Mouse (Mus musculus) heart, postnatal 0 days (tissue): ENCODE data around the gene Slc13a5. TPM values are rescaled to one million over a fixed set of nuclear protein-coding genes. Genes with fewer than 3 reads are reported as not detected.

Experiments
- ATAC-seq: fragments of 200-750 bp; cut with Nextera tagmentation; 2 replicates; pipeline ENCODE4 v1.8.0; 2017; ENCODE audit warnings: low read depth, moderate number of reproducible peaks, moderate library complexity; ENCODE audit not compliant: insufficient read depth
- DNase-seq: peaks from one replicate; pipeline ENCODE4 v3.0.0-alpha.2; 2016; ENCODE audit warnings: low spot score
- H3K27ac ChIP-seq: fragments of 300-500 bp; sonication (generic); 2 replicates; pipeline ENCODE4 v1.5.1; 2014; ENCODE audit warnings: low read depth, mild to moderate bottlenecking
- H3K27me3 ChIP-seq: fragments of 300-500 bp; sonication (generic); 2 replicates; pipeline ENCODE4 v1.6.1; 2014; ENCODE audit warnings: low read length, mixed read lengths; ENCODE audit not compliant: control insufficient read depth, insufficient read depth
- H3K36me3 ChIP-seq: fragments of 300-500 bp; sonication (generic); replicated peaks from 2 replicates; pipeline ENCODE4 v1.6.1; 2014; ENCODE audit warnings: low read length, mixed read lengths; ENCODE audit not compliant: control insufficient read depth, insufficient read depth
- H3K4me1 ChIP-seq: fragments of 300-500 bp; sonication (generic); 2 replicates; pipeline ENCODE4 v1.6.1; 2014; ENCODE audit warnings: antibody characterized with exemption; ENCODE audit not compliant: control insufficient read depth, insufficient read depth
- H3K4me2 ChIP-seq: fragments of 300-500 bp; sonication (generic); 2 replicates; pipeline ENCODE4 v1.6.1; 2014; ENCODE audit warnings: low read depth, mild to moderate bottlenecking, low read length, moderate library complexity
- H3K4me3 ChIP-seq: fragments of 300-500 bp; sonication (generic); 2 replicates; pipeline ENCODE4 v1.5.1; 2014; ENCODE audit warnings: low read depth, low read length
- H3K9ac ChIP-seq: fragments of 300-500 bp; sonication (generic); replicated peaks from 2 replicates; pipeline ENCODE4 v1.6.1; 2014; ENCODE audit warnings: low read depth, low read length, mixed read lengths
- H3K9me3 ChIP-seq: fragments of 300-500 bp; sonication (generic); replicated peaks from 2 replicates; pipeline ENCODE4 v1.6.1; 2016; ENCODE audit warnings: low read length; ENCODE audit not compliant: control insufficient read depth
- CTCF ChIP-seq: IDR thresholded peaks from 2 replicates; pipeline ENCODE4 v1.5.1; 2016; ENCODE audit warnings: antibody characterized with exemption, control low read depth, low read depth
- EP300 ChIP-seq: IDR thresholded peaks from 2 replicates; pipeline ENCODE4 v1.6.1; 2016; ENCODE audit warnings: antibody characterized with exemption, low read depth
- WGBS: fragments of 180-500 bp; shearing (Covaris S2); extraction: QIAGEN DNeasy Blood & Tissue Kit; methylation state at CpG from one replicate; pipeline ENCODE4 v1.1.7; 2014; 5-methylcytosine and 5-hydroxymethylcytosine counted together
- polyA plus RNA-seq: library from polyadenylated mRNA; unstranded; fragments of >200 nt; fragmentation: Nextera tagmentation; extraction: Ambion mirVana; gene quantifications from 2 replicates; pipeline ENCODE4 v1.2.1, GENCODE M21; 2015
- total RNA-seq: library from RNA; depleted of rRNA; stranded (reverse); fragments of >200 nt; gene quantifications from 2 replicates; pipeline ENCODE4 v1.2.3, GENCODE M21; 2014; ENCODE audit warnings: low replicate concordance

Gene Slc13a5
- total and polyA plus RNA-seq, 2 experiments from 2014 or later = not detected

GRCm38 (mm10) chr11:72232068-72232467, 35.0 kb downstream of the Slc13a5 start:
- Histone ChIP-seq H3K36me3 (no peaks in the 10 kb centered on the region), H3K9me3 (no peaks in the 10 kb centered on the region), H3K27ac (no peak overlapping the region), H3K27me3 (no peaks in the 10 kb centered on the region), H3K4me1 (no peaks in the 10 kb centered on the region), H3K4me3 (no peak overlapping the region), H3K9ac (no peak overlapping the region), H3K4me2 (no peak overlapping the region)
- no peak for DNase-seq
- TF ChIP-seq CTCF = no peak
- TF ChIP-seq EP300 = no peak
- 78% methylated on average over 7 of the region's 7 CpGs for WGBS
- no peak for ATAC-seq

- no peak for ATAC-seq
- H3K27me3 ChIP-seq = no peaks in the 10 kb centered on the region
Measured at GRCm38 (mm10) chr11:72228513-72228912, 38.5 kb downstream of the Slc13a5 start.

GRCm38 (mm10) chr11:72226901-72227300, 40.1 kb downstream of the Slc13a5 start:
- Histone ChIP-seq H3K4me1 (no peaks in the 10 kb centered on the region), H3K36me3 (no peaks in the 10 kb centered on the region), H3K27me3 (no peaks in the 10 kb centered on the region), H3K4me2 (no peak overlapping the region), H3K9me3 (no peaks in the 10 kb centered on the region), H3K4me3 (no peak overlapping the region), H3K9ac (no peak overlapping the region), H3K27ac (no peak overlapping the region)
- no peak for ATAC-seq
- TF ChIP-seq CTCF (no peak), EP300 (no peak)
- DNase-seq = no peak
- whole genome bisulfite sequencing = 83% methylated on average over 6 of the region's 6 CpGs

More at GRCm38 (mm10) chr11:72228513-72228912, 38.5 kb downstream of the Slc13a5 start:
- H3K4me2 ChIP-seq = no peak overlapping the region
- DNase-seq = no peak
- H3K36me3 ChIP-seq = no peaks in the 10 kb centered on the region
- H3K9ac ChIP-seq = no peak overlapping the region
- WGBS = 83% methylated on average over 4 of the region's 4 CpGs
- H3K9me3 ChIP-seq = no peaks in the 10 kb centered on the region
- H3K27ac ChIP-seq = no peak overlapping the region
- H3K4me3 ChIP-seq = no peak overlapping the region
- no peak for TF ChIP-seq CTCF
- no peak for TF ChIP-seq EP300
- H3K4me1 ChIP-seq = no peaks in the 10 kb centered on the region

- ATAC-seq (no peak), DNase-seq (no peak)
- no peaks in the 10 kb centered on the region for H3K36me3 ChIP-seq
- H3K4me3 ChIP-seq = no peak overlapping the region
- no peak overlapping the region for H3K4me2 ChIP-seq
- TF ChIP-seq EP300 = no peak
- no peak for TF ChIP-seq CTCF
- no peaks in the 10 kb centered on the region for H3K9me3 ChIP-seq
- no peaks in the 10 kb centered on the region for H3K27me3 ChIP-seq
- H3K27ac ChIP-seq = no peak overlapping the region
- H3K4me1 ChIP-seq = no peaks in the 10 kb centered on the region
- 64% methylated on average over 10 of the region's 10 CpGs for WGBS
- H3K9ac ChIP-seq = no peak overlapping the region
Measured at GRCm38 (mm10) chr11:72226020-72226791, 40.8 kb downstream of the Slc13a5 start.

GRCm38 (mm10) chr11:72224865-72225264, 42.2 kb downstream of the Slc13a5 start:
- ATAC-seq (peak; percentile 63), DNase-seq (peak; percentile 63)
- no peak overlapping the region for H3K9ac ChIP-seq
- WGBS = 9% methylated on average over 5 of the region's 5 CpGs
- no peak overlapping the region for H3K4me2 ChIP-seq
- TF ChIP-seq EP300 = no peak
- peak; percentile 93 for TF ChIP-seq CTCF
- no peaks in the 10 kb centered on the region for H3K36me3 ChIP-seq
- H3K27ac ChIP-seq = no peak overlapping the region
- H3K4me1 ChIP-seq = no peaks in the 10 kb centered on the region
- H3K4me3 ChIP-seq = no peak overlapping the region
- H3K27me3 ChIP-seq = no peaks in the 10 kb centered on the region
- H3K9me3 ChIP-seq = no peaks in the 10 kb centered on the region

GRCm38 (mm10) chr11:72223414-72223813, 43.6 kb downstream of the Slc13a5 start:
- Histone ChIP-seq H3K9ac (no peak overlapping the region), H3K4me1 (no peaks in the 10 kb centered on the region), H3K27me3 (no peaks in the 10 kb centered on the region), H3K4me3 (no peak overlapping the region), H3K4me2 (no peak overlapping the region), H3K27ac (no peak overlapping the region), H3K9me3 (no peaks in the 10 kb centered on the region), H3K36me3 (no peaks in the 10 kb centered on the region; the same call in 1 of the 2 replicates)
- no peak for ATAC-seq
- no peak for TF ChIP-seq EP300
- TF ChIP-seq CTCF = no peak
- 59% methylated on average over 4 of the region's 4 CpGs for WGBS
- no peak for DNase-seq
